Mouse (Mus musculus) heart, postnatal 25 days (tissue): Measurements from ENCODE around the gene Xpo6. TPM values are rescaled to one million over a fixed set of nuclear protein-coding genes. Genes with fewer than 3 reads are reported as not detected.
A peak's percentile ranks its signal among the peaks of the same experiment; 100 is the strongest.

Source experiments
- DNase-seq: peaks from one replicate; pipeline ENCODE4 v3.0.0; 2022; ENCODE audit warnings: low spot score
- intact Hi-C: fragments of 180-260 bp; cut with DNase I; formaldehyde crosslinking; loops from one replicate; pipeline ENCODE4 v1.15.1; 2025
- total RNA-seq, 2 experiments: library from RNA; stranded (reverse); gene quantifications; 2 replicates each; pipeline ENCODE4 v1.2.3; 2021

Gene Xpo6
- total RNA-seq, result 10 to 100 TPM; 19.2 to 23.7 TPM

DNA sequence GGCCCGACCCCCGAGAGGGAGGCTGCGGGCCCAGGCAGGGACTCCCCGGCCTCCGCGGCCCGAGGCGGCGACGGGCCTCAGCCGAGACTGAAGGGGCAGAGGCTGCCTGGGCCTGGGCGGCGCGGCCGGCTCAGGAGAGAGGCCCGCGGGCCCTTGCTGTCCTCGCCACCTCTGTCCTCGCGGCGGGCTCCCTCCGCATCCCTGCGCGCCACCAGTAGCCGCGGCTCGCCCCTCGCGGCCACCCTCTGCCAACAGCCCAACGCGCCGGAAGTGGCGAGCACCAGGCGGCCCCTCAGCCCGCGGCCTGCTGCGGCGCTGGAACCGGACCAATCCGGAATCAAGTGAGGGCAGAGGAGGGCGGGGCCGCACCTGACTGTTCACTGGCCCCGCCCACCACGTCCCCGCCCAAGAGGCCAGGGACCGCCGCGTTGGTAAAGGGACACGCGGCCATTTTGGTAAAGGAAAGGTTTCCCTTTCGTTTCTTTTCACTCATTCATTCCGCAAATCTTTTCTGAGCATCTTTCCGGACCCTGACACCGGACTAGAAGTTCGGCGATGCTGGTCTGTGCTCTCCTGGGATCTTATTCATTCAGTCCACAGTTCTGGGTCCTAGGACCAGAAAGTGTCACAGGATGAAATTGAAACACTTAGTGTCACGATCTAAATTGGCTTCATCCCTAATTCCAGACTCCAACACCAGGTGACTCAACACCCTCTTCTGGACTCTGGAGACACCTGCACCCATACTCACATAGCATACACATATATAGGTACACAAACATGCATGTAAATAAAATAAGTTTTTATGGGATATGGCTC is at the start of gene Xpo6:
Gene Xpo6, minus strand, starts transcription at position 324 of the 819 bp plus-strand sequence.
- intact Hi-C loops, result no loop called here
- peak; percentile 86 for DNase-seq

DNA sequence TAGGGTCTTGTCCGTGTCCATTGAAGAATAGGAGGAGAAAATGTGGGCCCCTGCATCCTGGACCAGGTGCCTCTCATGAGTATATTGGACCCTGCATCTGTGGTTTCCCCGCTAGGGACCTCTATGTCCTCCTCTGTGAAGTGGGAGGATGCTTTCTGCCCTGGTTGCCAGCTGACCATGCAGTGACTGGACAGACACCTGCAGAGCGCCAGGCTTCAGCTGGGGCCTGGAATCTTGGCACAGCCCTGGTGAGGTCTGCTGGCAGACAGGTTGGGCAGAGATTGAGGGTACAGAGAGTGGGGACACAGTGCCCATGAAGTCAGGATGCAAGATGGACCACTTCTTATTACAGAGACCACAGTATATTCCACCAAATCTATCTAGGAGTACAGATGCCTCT is 49.7 kb upstream of the Xpo6 start:
- DNase-seq, result no peak
- intact Hi-C loops, result loop anchor here (2.0 kb wide), 1 partner anchor 33 kb away; no protein-coding TSS in a partner anchor

DNA sequence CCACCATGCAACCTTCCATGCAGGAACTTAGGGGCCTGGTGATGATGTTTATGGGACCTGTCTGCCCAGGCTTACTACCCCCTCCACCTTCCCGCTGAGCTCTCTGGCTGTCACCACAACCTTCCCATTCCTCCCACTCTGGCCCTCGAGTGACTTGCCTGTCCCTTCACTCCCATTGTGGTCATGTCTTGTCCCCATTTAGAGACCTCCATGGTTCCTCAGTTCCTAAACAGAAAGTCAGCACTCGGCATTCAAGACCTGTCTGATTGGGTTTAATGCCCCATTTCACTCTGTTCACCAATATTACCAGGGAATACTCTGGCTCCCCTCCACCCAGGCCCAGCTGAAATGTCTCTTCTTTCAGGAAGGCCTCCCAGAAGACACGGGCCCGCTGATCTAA is 48.8 kb upstream of the Xpo6 start:
- no peak for DNase-seq

DNA sequence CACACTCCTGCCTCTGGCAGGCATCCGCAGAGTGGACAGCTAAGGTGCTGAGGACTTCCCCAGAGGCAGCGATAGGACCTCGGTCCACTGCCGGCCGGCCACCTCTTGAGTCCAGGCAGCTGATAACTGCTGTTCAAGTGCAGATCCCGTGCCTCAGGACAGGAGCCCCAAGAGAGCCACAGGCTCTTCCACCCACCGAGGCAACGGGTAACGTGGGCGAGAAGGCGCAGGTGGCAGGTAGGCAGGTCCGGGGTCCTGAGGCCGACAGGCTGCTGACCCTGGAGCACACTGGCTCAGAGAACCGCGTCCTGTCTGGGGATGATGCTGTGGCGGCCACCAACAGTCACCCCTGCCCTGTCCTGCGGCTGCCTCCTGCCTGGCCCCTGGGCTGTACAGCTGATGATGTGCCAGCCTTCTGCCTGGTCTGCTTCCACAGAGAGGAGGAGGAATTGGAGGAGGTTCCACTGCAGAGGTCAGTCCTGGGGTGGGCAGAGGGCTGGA is 48.4 kb upstream of the Xpo6 start:
- intact Hi-C loops, result loop anchor here (2.0 kb wide), 1 partner anchor 32 kb away; no protein-coding TSS in a partner anchor
- no peak for DNase-seq

More for the DNA sequence above, 48.8 kb upstream of the Xpo6 start:
- intact Hi-C loops, result loop anchor here (2.0 kb wide), 1 partner anchor 32 kb away; no protein-coding TSS in a partner anchor

DNA sequence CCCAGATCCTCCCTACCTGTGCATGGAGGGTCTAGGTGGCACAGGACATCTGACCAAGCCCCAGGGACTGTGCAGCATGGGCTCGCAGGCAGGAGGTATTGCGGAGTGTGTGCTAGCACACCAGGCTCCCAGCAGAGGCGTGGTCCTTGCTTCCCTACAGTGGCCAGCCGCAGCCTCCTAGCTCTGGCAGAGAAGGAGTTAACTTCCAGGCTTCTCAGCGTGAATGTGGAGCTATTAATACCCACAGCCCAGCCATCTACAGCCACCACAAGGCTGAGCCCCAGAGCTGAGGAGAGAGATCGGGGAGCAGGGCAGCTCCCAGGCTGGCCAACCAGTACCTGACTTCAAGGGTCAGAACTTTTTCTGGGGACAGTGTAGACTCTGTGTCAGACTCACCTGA is 47.8 kb upstream of the Xpo6 start:
- intact Hi-C loops, result loop anchor here (2.0 kb wide), 1 partner anchor 31 kb away; no protein-coding TSS in a partner anchor
- DNase-seq, result no peak

DNA sequence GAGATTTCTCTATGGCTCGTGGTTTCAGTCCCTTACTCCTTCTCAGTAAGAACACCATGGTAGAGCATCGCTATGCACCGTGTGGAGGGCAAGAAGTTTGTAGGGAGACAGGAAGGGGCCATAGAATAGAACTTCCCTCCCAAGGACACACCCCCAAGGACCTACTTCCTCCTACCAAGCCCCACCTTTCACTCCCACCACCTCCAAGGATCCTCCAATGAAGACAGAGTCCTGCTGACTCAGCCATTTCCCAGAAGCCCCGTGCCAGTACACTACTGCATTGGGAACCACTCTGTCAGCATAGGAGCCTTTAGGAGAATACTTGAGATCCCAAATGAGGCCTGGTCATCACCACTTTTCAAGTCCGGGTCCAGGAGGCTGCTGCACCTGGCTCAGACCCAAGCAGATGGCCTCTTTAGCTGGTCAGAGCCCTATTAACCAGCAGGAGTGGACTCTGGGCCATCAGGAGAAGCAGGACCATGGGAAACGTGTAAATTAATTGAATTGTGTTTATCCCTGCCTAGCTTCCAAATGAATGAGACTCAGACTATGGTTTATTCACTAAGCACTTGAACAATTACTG is 44.0 kb upstream of the Xpo6 start:
- DNase-seq, result no peak
- intact Hi-C loops, result no loop called here

DNA sequence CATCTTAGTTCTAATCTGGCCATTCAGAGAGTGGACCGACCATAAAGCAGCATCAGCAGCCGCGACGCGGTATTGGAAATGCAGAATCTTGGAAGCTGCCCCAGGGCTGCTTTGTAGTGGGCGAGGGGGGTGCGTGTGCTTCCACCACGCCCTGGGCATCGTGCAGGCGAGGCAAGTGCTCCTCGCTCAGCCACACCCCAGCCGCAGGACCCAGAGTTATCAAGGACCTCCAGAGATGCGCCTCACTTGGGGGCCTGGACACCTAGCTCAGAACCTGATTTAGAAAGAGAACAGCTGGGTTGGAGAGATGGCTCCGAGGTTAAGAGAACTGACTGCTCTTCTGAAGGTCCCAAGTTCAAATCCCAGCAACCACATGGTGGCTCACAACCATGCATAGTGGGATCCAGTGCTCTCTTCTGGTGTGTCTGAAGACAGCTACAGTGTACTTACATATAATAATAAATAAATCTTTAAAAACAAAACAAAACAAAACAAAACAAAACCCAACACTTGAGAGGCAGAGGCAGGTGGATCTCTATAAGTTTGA is 40.6 kb upstream of the Xpo6 start:
- intact Hi-C loops, result no loop called here

DNA sequence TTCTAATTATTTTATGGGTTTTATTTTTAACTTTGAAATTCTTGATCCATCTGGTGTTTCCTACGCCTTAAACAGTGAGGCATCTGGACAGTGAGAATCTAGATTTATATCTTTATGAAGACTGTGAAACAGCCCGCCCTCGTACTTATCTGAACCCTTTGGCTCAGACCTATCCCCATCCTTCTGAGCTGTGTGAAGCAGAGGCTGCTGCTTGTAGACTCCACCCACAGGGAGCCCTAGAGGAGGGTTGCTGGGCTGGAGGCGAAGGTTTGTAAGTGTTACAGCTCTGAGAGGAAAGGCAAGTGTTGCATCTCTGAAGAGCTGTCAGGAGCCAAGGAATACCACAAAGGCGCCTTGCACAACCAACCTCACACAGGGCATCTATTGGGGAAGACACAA is 36.5 kb upstream of the Xpo6 start:
- DNase-seq, result no peak
- intact Hi-C loops, result no loop called here

More for the DNA sequence above, 40.6 kb upstream of the Xpo6 start:
- no peak for DNase-seq

DNA sequence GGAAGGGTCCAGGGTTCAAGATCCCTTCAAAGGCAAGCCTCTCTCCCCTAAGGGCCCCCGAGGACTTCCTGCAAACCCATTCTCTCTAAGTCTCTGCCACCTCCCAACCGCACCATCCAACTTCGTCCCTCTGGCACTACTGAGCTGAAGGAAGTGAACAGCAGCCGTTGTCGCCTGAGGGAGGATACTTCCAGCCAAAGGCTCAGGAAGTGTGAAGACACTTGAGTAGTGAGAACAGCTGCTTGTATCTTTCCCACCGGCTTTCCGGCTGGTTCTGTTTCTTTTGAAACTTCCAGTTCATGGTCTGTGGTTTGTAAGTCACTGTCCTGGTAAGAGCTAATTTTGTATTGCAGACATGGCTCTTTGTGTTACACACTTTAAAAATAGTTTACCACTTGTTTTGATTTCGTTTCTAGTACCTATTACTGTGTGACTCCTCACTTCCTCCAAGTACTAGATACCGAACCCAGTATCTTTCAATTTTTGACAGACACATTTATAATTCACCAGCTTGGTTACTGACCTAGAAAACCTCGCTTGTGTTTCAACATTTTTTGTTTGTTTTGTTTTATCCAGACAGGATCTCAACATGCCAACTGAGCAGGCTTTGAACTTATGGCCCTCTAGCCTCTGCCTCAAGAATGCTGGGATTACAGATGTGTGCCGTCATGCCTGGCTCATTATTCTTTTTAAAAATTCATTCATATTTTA is 35.9 kb upstream of the Xpo6 start:
- no peak for DNase-seq
- intact Hi-C loops, result no loop called here

DNA sequence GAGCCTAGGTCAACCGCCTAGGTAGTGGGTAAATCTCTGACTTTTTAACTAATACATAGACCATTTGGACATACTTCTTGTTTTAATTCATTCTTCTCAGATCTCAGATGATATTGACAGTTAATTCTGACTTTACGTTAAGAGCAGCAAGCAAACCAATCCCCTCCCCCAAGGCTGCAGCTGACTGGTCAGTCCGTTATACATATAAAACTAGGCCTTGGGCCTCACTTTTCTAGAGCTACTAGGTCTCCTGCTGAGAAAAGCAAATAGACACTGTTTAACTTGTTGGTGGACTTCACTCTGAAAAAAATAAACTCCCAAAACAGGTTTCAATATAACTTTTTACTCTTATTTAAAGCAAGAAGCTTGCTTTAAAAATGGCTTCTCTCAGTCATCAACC is 34.3 kb upstream of the Xpo6 start:
- DNase-seq, result no peak
- intact Hi-C loops, result no loop called here

DNA sequence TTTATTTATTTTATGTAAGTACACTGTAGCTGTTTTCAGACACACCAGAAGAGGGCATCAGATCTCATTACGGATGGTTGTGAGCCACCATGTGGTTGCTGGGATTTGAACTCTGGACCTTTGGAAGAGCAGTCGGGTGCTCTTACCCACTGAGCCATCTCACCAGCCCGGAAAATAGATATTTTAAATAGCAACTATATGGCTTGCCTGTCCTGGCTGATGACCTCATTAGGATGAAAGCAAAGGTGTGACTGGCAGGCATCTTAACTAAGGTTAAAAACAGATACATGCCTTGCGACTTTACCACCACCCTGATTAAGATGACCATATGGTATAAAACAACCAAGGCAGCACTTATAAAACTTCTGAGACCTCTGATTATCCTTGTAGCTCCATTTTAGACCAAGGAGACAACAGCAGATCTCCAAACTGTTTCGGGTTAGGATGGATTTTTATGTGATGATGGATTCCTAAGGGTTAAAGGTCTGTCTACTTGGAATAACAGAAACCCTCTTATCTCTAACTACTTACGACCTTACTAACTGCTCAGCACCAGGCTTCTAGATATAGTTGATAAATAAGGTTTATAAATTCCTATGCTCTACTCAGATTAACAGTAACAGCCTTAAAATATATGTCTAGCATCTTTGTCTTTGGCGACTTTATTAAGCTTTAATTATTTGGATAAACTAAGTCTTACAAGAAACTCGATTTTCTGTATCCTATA is 32.2 kb upstream of the Xpo6 start:
- intact Hi-C loops, result no loop called here
- no peak for DNase-seq

DNA sequence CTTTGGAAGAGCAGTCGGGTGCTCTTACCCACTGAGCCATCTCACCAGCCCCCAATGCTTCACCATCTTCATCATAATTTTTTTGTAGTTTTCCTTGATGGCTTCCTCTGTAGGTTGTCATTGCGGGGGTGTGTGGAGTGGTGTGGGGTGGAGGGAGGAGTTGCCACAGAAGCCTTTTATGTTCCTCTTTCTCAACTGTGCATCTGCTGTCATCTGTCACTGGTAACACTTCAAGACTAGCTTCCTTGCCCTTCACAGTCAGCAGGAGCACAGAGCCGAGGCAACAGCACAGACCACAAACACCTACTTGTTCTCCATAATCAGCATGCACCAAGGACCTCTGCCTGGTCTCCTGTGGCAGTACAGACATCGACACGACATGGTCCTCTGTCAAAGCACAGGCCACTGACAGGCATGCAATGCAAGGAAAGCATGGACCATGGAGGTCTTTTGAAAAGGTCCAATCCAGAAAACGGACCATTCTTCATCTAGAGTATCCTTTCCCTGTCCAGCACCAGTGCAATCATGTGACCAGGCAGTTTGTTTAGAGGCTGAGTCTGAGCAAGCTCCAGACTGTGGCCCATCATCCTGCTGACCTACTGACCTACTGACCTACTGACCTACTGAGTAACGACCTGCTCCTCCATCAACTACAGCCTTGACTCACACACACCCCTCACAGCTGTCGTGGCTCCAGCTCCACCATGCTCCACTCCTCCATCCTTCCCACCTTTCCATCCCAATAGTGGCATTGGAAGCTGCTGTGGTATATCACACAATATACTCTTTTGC is 30.3 kb upstream of the Xpo6 start:
- DNase-seq, result no peak
- intact Hi-C loops, result no loop called here

DNA sequence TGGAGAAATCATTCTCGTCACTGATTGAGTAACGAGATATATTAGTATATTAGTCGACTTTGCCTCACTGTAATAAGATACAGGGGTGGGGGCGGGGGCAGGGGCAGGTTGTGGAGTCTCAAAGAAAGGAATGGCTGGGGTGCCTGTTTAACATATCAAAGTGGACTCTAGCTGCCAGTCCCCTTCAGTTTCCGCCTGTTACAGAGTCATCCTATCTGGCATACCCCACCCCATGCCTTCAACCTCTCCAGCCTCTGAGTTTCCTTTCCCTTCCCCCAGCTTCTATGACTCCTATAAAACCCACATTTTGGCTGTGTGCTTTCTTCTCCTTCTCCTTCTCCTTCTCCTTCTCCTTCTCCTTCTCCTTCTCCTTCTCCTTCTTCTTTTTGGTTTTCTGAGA is 25.8 kb upstream of the Xpo6 start:
- intact Hi-C loops, result no loop called here
- no peak for DNase-seq

DNA sequence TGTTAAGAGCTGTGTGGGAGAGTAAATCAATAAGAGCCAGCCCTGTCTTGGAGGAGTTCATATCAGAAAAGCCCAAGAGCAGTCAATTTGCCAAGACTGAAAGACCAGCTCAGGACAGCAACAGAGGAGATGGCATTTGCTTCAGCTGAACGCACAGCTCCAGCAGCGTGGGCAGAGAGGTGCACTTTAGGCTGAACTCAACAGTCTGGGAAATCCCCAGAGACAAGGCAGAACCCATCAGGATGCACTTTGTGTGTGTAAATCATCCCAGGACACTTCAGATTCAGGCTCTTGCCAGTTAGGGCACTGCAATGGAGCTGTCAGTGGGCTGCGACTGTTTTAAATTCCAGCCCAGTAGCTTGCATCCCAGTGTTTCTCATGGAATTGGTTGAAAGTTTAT is 22.5 kb upstream of the Xpo6 start:
- no peak for DNase-seq
- intact Hi-C loops, result no loop called here

DNA sequence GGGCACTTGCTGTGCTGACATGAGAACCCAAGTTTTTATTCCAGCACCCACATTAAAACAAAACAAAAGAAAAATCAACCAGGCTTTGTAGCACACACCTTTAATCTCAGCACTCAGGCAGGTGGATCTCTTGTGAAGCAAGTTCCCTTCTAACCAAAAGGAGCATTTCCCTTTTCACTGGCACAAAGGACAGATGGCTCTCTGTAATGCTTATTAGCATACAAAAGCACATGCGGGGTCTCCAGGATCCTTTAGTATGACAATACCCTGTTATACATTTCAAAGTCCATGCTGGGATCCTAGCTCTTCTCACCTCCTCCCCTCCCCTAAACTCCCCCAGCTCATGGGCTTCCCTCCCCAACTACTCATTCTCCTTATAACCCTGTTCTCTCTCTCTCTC is 20.3 kb upstream of the Xpo6 start:
- intact Hi-C loops, result no loop called here

DNA sequence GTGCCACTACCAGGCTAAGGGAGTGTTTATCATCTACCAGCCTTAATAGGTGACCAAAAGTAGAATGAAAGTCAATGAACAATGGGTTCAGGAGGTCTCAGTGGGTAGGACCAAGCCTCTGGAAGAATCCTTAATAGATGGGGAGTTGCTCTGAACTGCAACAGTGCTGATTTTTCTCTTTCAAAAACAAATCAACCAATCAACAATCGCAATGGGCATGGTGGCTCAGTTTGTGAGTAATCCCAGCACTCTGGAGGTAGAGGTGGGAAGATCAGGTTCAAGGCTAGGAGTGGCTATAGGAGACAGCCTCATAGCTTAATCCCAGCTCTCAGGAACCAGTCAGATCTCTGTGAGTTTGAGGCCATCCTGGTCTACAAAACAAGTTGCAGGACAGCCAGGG is 18.0 kb upstream of the Xpo6 start:
- no peak for DNase-seq
- intact Hi-C loops, result no loop called here

More for the DNA sequence above, 20.3 kb upstream of the Xpo6 start:
- no peak for DNase-seq

DNA sequence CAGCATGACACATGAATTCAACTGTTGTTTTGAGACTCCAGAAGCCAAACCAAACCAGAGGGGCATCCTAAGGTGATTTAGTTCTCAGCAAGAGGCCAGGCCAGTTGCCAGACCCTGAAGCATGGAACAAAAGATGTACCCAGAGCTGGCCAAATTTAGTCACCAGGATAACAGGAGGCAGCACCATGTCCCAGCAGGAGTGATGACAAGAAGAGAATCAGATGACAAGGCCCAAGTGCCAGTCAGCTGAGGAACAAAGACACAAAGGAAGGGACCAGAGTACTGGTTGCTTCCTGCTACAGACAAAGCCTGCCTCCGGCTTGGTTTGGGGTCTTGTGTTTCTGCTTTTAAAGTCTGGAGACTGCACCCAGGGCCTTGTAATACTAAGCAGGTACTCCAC is 16.6 kb upstream of the Xpo6 start:
- peak; percentile 32 for DNase-seq
- intact Hi-C loops, result loop anchor here (2.0 kb wide), 1 partner anchor 32 kb away; no protein-coding TSS in a partner anchor

DNA sequence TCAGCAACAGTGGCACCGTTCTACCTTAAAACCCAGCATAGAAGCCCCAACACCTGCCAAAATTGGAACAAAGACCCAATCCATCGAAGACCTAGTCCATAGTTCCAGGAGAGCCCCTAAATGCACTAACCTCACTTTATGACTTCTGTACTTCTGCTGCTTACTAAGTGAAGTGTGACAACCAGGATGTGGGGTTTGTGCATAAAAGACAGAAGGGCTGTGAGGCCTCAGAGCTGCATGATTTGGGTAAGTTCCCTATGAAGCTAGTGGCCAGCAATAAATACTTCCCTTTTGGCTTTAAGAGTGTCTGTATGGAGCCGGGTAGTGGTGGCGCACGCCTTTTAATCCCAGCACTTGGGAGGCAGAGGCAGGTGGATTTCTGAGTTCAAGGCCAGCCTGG is 10.6 kb upstream of the Xpo6 start:
- intact Hi-C loops, result no loop called here
- no peak for DNase-seq

DNA sequence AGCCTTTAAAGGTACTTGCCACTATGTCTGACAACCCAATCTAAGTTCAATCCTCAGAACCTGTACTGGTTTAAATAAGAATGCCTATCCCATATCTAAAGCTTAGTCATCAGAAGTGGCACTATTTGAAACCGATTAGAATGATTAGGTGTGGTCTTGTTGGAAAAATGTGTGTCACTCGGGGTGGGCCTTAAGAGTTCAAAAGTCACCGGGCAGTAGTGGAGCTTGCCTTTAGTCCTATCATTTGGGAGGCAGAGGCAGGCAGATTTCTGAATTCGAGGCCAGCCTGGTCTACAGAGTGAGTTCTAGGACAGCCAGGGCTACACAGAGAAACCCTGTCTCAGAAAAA is 670 bp upstream of the Xpo6 start:
- intact Hi-C loops, result no loop called here
- no peak for DNase-seq
